In the genomic region with DNA sequence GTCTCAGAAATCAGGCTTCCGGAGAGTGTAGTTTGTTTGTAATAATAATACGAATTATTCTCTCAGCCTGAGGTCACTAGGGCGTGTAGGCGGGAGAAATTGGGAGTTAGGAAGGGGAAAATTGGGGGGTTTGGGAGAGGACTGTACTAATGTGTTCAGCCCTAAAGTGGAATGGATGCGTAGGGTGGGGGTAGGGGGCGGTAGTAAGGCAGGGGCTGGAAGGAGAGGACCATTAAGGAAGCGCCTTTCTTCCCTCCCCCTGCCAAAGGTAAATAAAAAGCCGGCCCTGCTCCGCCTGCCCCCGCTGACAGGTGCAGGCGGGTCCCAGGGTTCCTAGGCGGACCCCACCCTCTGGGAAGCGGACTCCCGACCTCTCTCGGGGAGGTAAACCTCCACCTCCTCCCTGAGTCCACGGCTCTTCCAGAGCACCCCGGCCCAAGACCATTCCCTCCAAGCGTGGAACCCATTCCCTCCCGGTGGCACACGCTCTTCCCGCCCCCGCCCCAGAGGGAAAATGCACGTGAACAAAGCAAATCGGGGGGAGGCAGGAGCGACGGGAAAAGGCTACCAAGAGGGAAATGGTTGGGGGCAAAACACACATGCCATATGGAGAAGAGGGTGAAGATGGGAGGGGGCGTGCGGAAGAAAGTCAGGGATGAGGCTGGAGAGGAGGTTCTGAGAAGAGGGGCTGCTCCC, we compare ENCODE assay signal across 8 mouse cellular contexts. TPM values are rescaled to one million over a fixed set of nuclear protein-coding genes. Genes with fewer than 3 reads are reported as not detected.
DNase-seq lines count a peak whose midpoint lies in the region; ATAC-seq and TF ChIP-seq lines count a peak whose summit lies in the region.

No protein-coding gene starts in this region.

- peaks cover 14% of the 10 kb centered on the region for H3K4me1 ChIP-seq in hindbrain, embryonic 10.5 days (replicated peaks)
- H3K4me1 ChIP-seq in midbrain, embryonic 14.5 days (ENCODE audit: control insufficient read depth, insufficient read depth, low read length): peaks cover 11% of the 10 kb centered on the region

- H3K9ac ChIP-seq in midbrain, embryonic 14.5 days (replicated peaks; ENCODE audit: low read length): peak overlapping the region; percentile 92

- peak overlapping the region; percentile 89 for H3K4me2 ChIP-seq in midbrain, embryonic 14.5 days (ENCODE audit: low read length)

- peaks cover 32% of the 10 kb centered on the region for H3K27me3 ChIP-seq in hindbrain, embryonic 10.5 days (ENCODE audit: insufficient read depth, poor library complexity, severe bottlenecking)
- no peaks in the 10 kb centered on the region for H3K27me3 ChIP-seq in midbrain, embryonic 14.5 days (ENCODE audit: control insufficient read depth, insufficient read depth, low read length)

- no peak for DNase-seq in layer of hippocampus, adult 2 months (ENCODE audit: low spot score in 2 of 2)
- no peak for DNase-seq in layer of hippocampus, postnatal 25 days (ENCODE audit: extremely low spot score in 1 of 2, low spot score in 1 of 2)
- DNase-seq in cerebellum, adult 9-10 months: peak; percentile 73
- DNase-seq in hindbrain, embryonic 10.5 days (ENCODE audit: low spot score): no peak
- DNase-seq in midbrain, embryonic 14.5 days: no peak
- no peak for DNase-seq in T-cell, adult 2 months (ENCODE audit: low spot score)
- no peak for DNase-seq in urinary bladder, adult 2 months (ENCODE audit: low spot score)
- DNase-seq in layer of hippocampus, adult 11-12 months (ENCODE audit: low spot score): no peak

- H3K9me3 ChIP-seq in hindbrain, embryonic 10.5 days: no peaks in the 10 kb centered on the region
- H3K9me3 ChIP-seq in midbrain, embryonic 14.5 days (ENCODE audit: control insufficient read depth, low read length): no peaks in the 10 kb centered on the region

- H3K27ac ChIP-seq in layer of hippocampus, adult 2 months: peak overlapping the region; percentile 96
- peak overlapping the region; percentile 92 for H3K27ac ChIP-seq in hindbrain, embryonic 10.5 days
- H3K27ac ChIP-seq in midbrain, embryonic 14.5 days (replicated peaks; ENCODE audit: low read depth, low read length): peak overlapping the region; percentile 89

- whole genome bisulfite sequencing in hindbrain, embryonic 10.5 days: 1% methylated on average over 28 of the region's 28 CpGs
- WGBS in midbrain, embryonic 14.5 days: under 1% methylated on average over 28 of the region's 28 CpGs

- ATAC-seq in midbrain, embryonic 14.5 days (ENCODE audit: low FRiP score, low TSS enrichment): peak; percentile 38

- H3K4me3 ChIP-seq in layer of hippocampus, adult 2 months: peak overlapping the region; percentile 91
- peak overlapping the region; percentile 81 for H3K4me3 ChIP-seq in hindbrain, embryonic 10.5 days
- H3K4me3 ChIP-seq in midbrain, embryonic 14.5 days (replicated peaks; ENCODE audit: low read depth, low read length): peak overlapping the region; percentile 63

- H3K36me3 ChIP-seq in hindbrain, embryonic 10.5 days: peaks cover 11% of the 10 kb centered on the region
- H3K36me3 ChIP-seq in midbrain, embryonic 14.5 days (ENCODE audit: control insufficient read depth, insufficient read depth, low read length): peaks cover 15% of the 10 kb centered on the region

- no peak for TF ChIP-seq CTCF in layer of hippocampus, adult 2 months (conservative IDR thresholded peaks at IDR 0.05)

RNA-seq across cellular contexts. Expression of a gene that starts 0.9 kb away (rescaled TPM):
- total RNA-seq in layer of hippocampus, adult 2 months (2021): 10 to 100 TPM; 76.1 to 76.4 TPM
- 10 to 100 TPM; 74.8 to 76.8 TPM for total RNA-seq in layer of hippocampus, postnatal 25 days (2021)
- polyA plus RNA-seq in hindbrain, embryonic 10.5 days (2016; fragmentation: Nextera tagmentation; extraction: Ambion mirVana): 1.4 and 2.9 TPM in 2 replicates
- polyA plus RNA-seq in midbrain, embryonic 14.5 days (2014; fragmentation: Nextera tagmentation; extraction: Ambion mirVana): 4.6 and 6.2 TPM in 2 replicates
- 0.63 and 0.92 TPM in 2 replicates for polyA plus RNA-seq in urinary bladder, adult 2 months (2012; rRNA removed)

RNA-seq across cellular contexts. Expression of a gene that starts 25.9 kb away (rescaled TPM):
- 10 to 100 TPM; 44.3 to 44.5 TPM for total RNA-seq in layer of hippocampus, adult 2 months (2021)
- 10 to 100 TPM; 47.9 to 51.7 TPM for total RNA-seq in layer of hippocampus, postnatal 25 days (2021)
- 86.0 and 103 TPM in 2 replicates for polyA plus RNA-seq in hindbrain, embryonic 10.5 days (2016; fragmentation: Nextera tagmentation; extraction: Ambion mirVana)
- polyA plus RNA-seq in midbrain, embryonic 14.5 days (2014; fragmentation: Nextera tagmentation; extraction: Ambion mirVana): 42.1 and 55.7 TPM in 2 replicates
- polyA plus RNA-seq in urinary bladder, adult 2 months (2012; rRNA removed): 124 and 140 TPM in 2 replicates

RNA-seq across cellular contexts. Expression of a gene that starts 37.0 kb away (rescaled TPM):
- total RNA-seq in layer of hippocampus, adult 2 months (2021): 1 to 10 TPM; 4.8 to 6.0 TPM
- total RNA-seq in layer of hippocampus, postnatal 25 days (2021): 1 to 10 TPM; 2.7 to 2.8 TPM
- 0.94 and 1.1 TPM in 2 replicates for polyA plus RNA-seq in hindbrain, embryonic 10.5 days (2016; fragmentation: Nextera tagmentation; extraction: Ambion mirVana)
- 2.8 and 3.4 TPM in 2 replicates for polyA plus RNA-seq in midbrain, embryonic 14.5 days (2014; fragmentation: Nextera tagmentation; extraction: Ambion mirVana)
- polyA plus RNA-seq in urinary bladder, adult 2 months (2012; rRNA removed): 0.21 and 0.35 TPM in 2 replicates

RNA-seq across cellular contexts. Expression of a gene that starts 49.5 kb away (rescaled TPM):
- total RNA-seq in layer of hippocampus, adult 2 months (2021): not detected
- total RNA-seq in layer of hippocampus, postnatal 25 days (2021): under 1 TPM; 0.22 to 0.47 TPM
- polyA plus RNA-seq in hindbrain, embryonic 10.5 days (2016; fragmentation: Nextera tagmentation; extraction: Ambion mirVana): 1.8 and 3.1 TPM in 2 replicates
- polyA plus RNA-seq in midbrain, embryonic 14.5 days (2014; fragmentation: Nextera tagmentation; extraction: Ambion mirVana): 0.09 and 0.14 TPM in 2 replicates
- 27.6 and 33.6 TPM in 2 replicates for polyA plus RNA-seq in urinary bladder, adult 2 months (2012; rRNA removed)

RNA-seq across cellular contexts. Expression of a gene that starts 58.7 kb away (rescaled TPM):
- 10 to 100 TPM; 22.7 to 25.8 TPM for total RNA-seq in layer of hippocampus, adult 2 months (2021)
- total RNA-seq in layer of hippocampus, postnatal 25 days (2021): 10 to 100 TPM; 16.5 to 25.5 TPM
- polyA plus RNA-seq in hindbrain, embryonic 10.5 days (2016; fragmentation: Nextera tagmentation; extraction: Ambion mirVana): 67.7 and 81.2 TPM in 2 replicates
- 41.9 and 51.0 TPM in 2 replicates for polyA plus RNA-seq in midbrain, embryonic 14.5 days (2014; fragmentation: Nextera tagmentation; extraction: Ambion mirVana)
- 32.0 and 35.1 TPM in 2 replicates for polyA plus RNA-seq in urinary bladder, adult 2 months (2012; rRNA removed)
